Mouse (Mus musculus): ENCODE data around the gene Epb41l3. TPM values are rescaled to one million over a fixed set of nuclear protein-coding genes. Genes with fewer than 3 reads are reported as not detected.

Gene Epb41l3
- polyA plus RNA-seq, 1 experiment, result 41.4 TPM

DNA sequence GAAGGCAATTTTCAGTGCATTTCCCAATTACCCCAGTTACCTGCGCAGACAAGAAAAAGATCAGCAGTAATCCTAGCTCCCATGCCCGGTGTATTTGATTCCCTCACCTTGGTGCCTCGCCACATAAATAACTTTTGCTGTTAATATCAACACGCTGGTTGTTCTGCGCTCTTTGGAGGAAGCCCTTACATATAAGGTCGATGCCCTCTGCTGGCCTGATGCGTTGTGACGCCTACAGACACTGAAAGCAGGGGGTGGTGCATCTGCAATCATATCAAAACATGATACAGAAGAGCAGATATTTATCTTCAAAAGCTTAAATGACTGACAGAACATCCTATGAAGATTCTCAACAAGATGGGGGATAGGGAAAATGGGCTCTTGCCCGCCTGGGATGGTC lies 181.0 kb downstream of the Epb41l3 start:
- Histone ChIP-seq H3K27me3 (ENCODE audit: control insufficient read depth, insufficient read depth, insufficient read length) (no peaks in the 10 kb centered on the region), H3K4me3 (ENCODE audit: insufficient read depth, poor library complexity, severe bottlenecking) (no peak overlapping the region), H3K79me2 (ENCODE audit: control insufficient read depth, insufficient read depth) (no peaks in the 10 kb centered on the region), H3K79me3 (ENCODE audit: low read depth) (no peaks in the 10 kb centered on the region), H3K36me3 (ENCODE audit: control insufficient read depth, insufficient read depth) (peaks cover 25% of the 10 kb centered on the region), H3ac (ENCODE audit: control insufficient read depth, insufficient read length, low read depth) (peak overlapping the region; percentile 27)
- TF ChIP-seq CTCF (IDR thresholded peaks at IDR 0.05; ENCODE audit: control insufficient read depth, insufficient read depth, insufficient read length) (peak; percentile 41), USF1 (IDR thresholded peaks at IDR 0.05; ENCODE audit: low read depth) (no peak), MYOG (IDR thresholded peaks at IDR 0.05; ENCODE audit: control insufficient read depth, extremely low read depth, insufficient read length) (no peak), CEBPB (IDR thresholded peaks at IDR 0.05; ENCODE audit: low read depth) (no peak), MYOD1 (IDR thresholded peaks at IDR 0.05; ENCODE audit: control insufficient read depth, insufficient read length, low read depth) (no peak), MAX (IDR thresholded peaks at IDR 0.05) (no peak)

DNA sequence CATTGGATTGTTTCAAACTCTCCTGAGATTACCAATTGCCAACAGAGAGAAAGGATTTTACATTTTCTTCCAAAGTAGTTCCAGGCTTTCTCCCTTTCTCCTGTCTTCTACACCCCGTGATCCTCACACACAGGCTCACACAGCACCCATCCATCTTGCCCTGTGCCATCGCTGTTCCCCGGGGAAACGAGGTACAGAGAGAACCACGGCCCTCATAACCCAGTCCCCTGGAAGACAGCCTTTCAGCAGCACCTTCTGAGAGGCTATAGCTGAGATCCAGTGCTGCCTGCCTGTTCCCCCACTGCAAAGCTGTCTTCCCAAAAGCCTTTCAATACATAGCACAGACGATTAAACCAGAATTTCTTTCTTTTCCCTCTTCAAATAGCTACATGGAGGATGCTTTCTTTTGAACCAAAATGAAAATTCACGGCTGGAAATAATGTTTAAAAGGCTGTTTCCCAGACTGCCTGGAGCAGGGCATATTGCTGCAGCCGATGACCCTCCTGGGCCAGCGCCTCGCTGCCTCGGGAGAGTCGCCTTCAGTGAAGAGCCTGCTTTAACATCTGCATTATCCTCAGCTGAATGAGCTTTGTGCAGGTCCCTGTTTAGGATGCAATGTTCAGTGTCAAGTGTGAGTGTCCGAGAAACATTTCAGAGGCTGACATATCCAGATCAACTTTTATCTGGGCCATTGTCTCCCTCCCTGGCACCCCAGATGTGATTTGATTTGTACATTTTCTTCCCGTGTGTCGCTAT lies 188.5 kb downstream of the Epb41l3 start:
- TF ChIP-seq MAX (IDR thresholded peaks at IDR 0.05), result no peak
- no peak for TF ChIP-seq MYOG (IDR thresholded peaks at IDR 0.05; ENCODE audit: control insufficient read depth, extremely low read depth, insufficient read length)
- TF ChIP-seq MYOD1 (IDR thresholded peaks at IDR 0.05; ENCODE audit: control insufficient read depth, insufficient read length, low read depth), result no peak
- TF ChIP-seq USF1 (IDR thresholded peaks at IDR 0.05; ENCODE audit: low read depth), result no peak
- TF ChIP-seq CEBPB (IDR thresholded peaks at IDR 0.05; ENCODE audit: low read depth), result no peak
- TF ChIP-seq CTCF (IDR thresholded peaks at IDR 0.05; ENCODE audit: control insufficient read depth, insufficient read depth, insufficient read length), result no peak
- TF ChIP-seq FOSL1 (IDR thresholded peaks at IDR 0.05; ENCODE audit: insufficient read depth, low read length, poor library complexity, severe bottlenecking), result no peak
- peaks cover 15% of the 10 kb centered on the region for H3K36me3 ChIP-seq (ENCODE audit: control insufficient read depth, insufficient read depth)

DNA sequence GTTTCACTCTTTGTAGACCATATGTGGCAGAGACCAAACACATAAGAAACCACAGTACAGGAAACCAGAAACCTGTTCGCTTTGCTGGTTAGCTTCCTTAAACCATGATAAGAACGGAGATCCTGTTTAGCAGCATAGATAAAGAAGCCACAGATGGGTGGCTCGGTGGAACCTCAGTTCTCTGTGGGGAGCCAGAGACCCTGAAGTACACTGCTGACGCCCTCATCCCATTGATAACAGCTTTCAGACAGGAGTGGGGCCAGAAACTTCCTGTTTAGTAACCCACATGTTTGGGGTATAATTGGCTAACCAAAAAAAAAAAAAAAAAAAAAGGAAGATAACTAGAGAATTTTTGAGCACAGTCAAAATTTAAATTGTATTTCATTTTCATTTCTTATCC lies 189.7 kb downstream of the Epb41l3 start:
- H3K36me3 ChIP-seq (ENCODE audit: control insufficient read depth, insufficient read depth), result peaks cover 6% of the 10 kb centered on the region
- TF ChIP-seq MYOD1 (IDR thresholded peaks at IDR 0.05; ENCODE audit: control insufficient read depth, insufficient read length, low read depth), result no peak
- TF ChIP-seq USF1 (IDR thresholded peaks at IDR 0.05; ENCODE audit: low read depth), result no peak
- no peak for TF ChIP-seq MAX (IDR thresholded peaks at IDR 0.05)
- no peak for TF ChIP-seq CEBPB (IDR thresholded peaks at IDR 0.05; ENCODE audit: low read depth)
- no peak for TF ChIP-seq CTCF (IDR thresholded peaks at IDR 0.05; ENCODE audit: control insufficient read depth, insufficient read depth, insufficient read length)
- no peak for TF ChIP-seq FOSL1 (IDR thresholded peaks at IDR 0.05; ENCODE audit: insufficient read depth, low read length, poor library complexity, severe bottlenecking)
- TF ChIP-seq MYOG (IDR thresholded peaks at IDR 0.05; ENCODE audit: control insufficient read depth, extremely low read depth, insufficient read length), result no peak
- H3ac ChIP-seq (ENCODE audit: control insufficient read depth, insufficient read length, low read depth), result no peak overlapping the region
- H3K79me2 ChIP-seq (ENCODE audit: control insufficient read depth, insufficient read depth), result no peaks in the 10 kb centered on the region
- no peaks in the 10 kb centered on the region for H3K79me3 ChIP-seq (ENCODE audit: low read depth)
- H3K4me3 ChIP-seq (ENCODE audit: insufficient read depth, poor library complexity, severe bottlenecking), result no peak overlapping the region
- H3K27me3 ChIP-seq (ENCODE audit: control insufficient read depth, insufficient read depth, insufficient read length), result no peaks in the 10 kb centered on the region

More for the DNA sequence above, 188.5 kb downstream of the Epb41l3 start:
- no peak overlapping the region for H3ac ChIP-seq (ENCODE audit: control insufficient read depth, insufficient read length, low read depth)
- no peak overlapping the region for H3K4me3 ChIP-seq (ENCODE audit: insufficient read depth, poor library complexity, severe bottlenecking)
- H3K79me2 ChIP-seq (ENCODE audit: control insufficient read depth, insufficient read depth), result no peaks in the 10 kb centered on the region
- H3K27me3 ChIP-seq (ENCODE audit: control insufficient read depth, insufficient read depth, insufficient read length), result no peaks in the 10 kb centered on the region
- H3K79me3 ChIP-seq (ENCODE audit: low read depth), result no peaks in the 10 kb centered on the region

DNA sequence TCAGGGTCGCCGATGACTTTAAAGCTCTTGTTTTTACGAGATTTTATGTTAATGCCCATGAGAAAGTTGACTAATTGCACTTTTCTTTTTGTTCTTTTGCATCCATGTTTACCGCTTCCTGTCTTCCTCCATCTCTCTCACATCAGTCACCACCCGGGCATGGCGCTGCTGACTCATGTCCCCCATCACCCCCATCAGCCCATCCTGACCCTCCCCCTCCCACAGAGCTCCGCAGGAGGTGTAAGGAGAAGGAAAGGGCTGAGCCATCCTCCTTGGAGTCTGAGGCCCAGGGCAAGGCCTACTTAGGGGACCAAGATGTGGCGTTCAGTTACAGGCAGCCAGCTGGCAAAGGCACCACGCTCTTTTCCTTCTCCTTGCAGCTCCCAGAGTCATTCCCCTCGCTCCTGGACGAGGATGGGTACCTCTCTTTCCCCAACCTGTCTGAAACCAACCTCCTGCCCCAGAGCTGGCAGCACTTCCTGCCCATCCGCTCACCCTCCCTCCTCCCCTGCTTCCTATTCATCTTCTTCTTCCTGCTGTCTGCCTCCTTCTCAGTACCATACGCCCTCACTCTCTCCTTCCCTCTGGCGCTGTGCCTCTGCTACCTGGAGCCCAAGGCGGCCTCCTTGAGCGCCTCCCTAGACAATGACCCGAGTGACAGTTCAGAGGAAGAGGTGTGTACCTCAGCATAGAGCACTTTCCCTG lies 190.4 kb downstream of the Epb41l3 start:
- no peaks in the 10 kb centered on the region for H3K79me2 ChIP-seq (ENCODE audit: control insufficient read depth, insufficient read depth)
- no peaks in the 10 kb centered on the region for H3K27me3 ChIP-seq (ENCODE audit: control insufficient read depth, insufficient read depth, insufficient read length)
- TF ChIP-seq MYOG (IDR thresholded peaks at IDR 0.05; ENCODE audit: control insufficient read depth, extremely low read depth, insufficient read length) (no peak), FOSL1 (IDR thresholded peaks at IDR 0.05; ENCODE audit: insufficient read depth, low read length, poor library complexity, severe bottlenecking) (no peak), CEBPB (IDR thresholded peaks at IDR 0.05; ENCODE audit: low read depth) (no peak), USF1 (IDR thresholded peaks at IDR 0.05; ENCODE audit: low read depth) (no peak), MYOD1 (IDR thresholded peaks at IDR 0.05; ENCODE audit: control insufficient read depth, insufficient read length, low read depth) (no peak), MAX (IDR thresholded peaks at IDR 0.05) (no peak), CTCF (IDR thresholded peaks at IDR 0.05; ENCODE audit: control insufficient read depth, insufficient read depth, insufficient read length) (no peak)
- no peaks in the 10 kb centered on the region for H3K79me3 ChIP-seq (ENCODE audit: low read depth)
- peaks cover 7% of the 10 kb centered on the region for H3K36me3 ChIP-seq (ENCODE audit: control insufficient read depth, insufficient read depth)
- no peak overlapping the region for H3ac ChIP-seq (ENCODE audit: control insufficient read depth, insufficient read length, low read depth)
- no peak overlapping the region for H3K4me3 ChIP-seq (ENCODE audit: insufficient read depth, poor library complexity, severe bottlenecking)

DNA sequence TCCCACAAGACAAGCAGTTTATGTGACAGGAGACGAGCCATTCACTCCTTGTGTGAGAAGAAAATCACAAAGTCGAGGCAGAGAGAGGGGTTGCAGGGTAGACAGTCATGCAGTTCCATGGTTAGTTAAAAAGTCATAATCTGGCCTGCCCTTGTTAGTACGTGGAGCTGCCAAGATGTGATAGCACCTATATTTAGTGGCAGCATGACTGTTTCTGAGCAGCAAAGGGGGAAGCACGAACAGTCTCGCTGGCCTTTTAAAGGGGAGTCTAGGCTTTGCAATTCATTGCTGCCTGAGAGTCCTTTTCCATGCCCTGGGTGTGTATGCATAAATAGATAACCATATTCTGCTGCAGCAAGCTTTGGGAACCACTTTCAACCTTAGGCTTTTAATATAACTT lies 191.5 kb downstream of the Epb41l3 start:
- no peaks in the 10 kb centered on the region for H3K27me3 ChIP-seq (ENCODE audit: control insufficient read depth, insufficient read depth, insufficient read length)
- TF ChIP-seq MAX (IDR thresholded peaks at IDR 0.05) (no peak), MYOG (IDR thresholded peaks at IDR 0.05; ENCODE audit: control insufficient read depth, extremely low read depth, insufficient read length) (no peak), CTCF (IDR thresholded peaks at IDR 0.05; ENCODE audit: control insufficient read depth, insufficient read depth, insufficient read length) (no peak), MYOD1 (IDR thresholded peaks at IDR 0.05; ENCODE audit: control insufficient read depth, insufficient read length, low read depth) (no peak), CEBPB (IDR thresholded peaks at IDR 0.05; ENCODE audit: low read depth) (no peak), USF1 (IDR thresholded peaks at IDR 0.05; ENCODE audit: low read depth) (no peak), FOSL1 (IDR thresholded peaks at IDR 0.05; ENCODE audit: insufficient read depth, low read length, poor library complexity, severe bottlenecking) (no peak)
- H3K79me2 ChIP-seq (ENCODE audit: control insufficient read depth, insufficient read depth), result no peaks in the 10 kb centered on the region
- peaks cover 7% of the 10 kb centered on the region for H3K36me3 ChIP-seq (ENCODE audit: control insufficient read depth, insufficient read depth)
- no peak overlapping the region for H3K4me3 ChIP-seq (ENCODE audit: insufficient read depth, poor library complexity, severe bottlenecking)
- no peak overlapping the region for H3ac ChIP-seq (ENCODE audit: control insufficient read depth, insufficient read length, low read depth)
- no peaks in the 10 kb centered on the region for H3K79me3 ChIP-seq (ENCODE audit: low read depth)

All from C2C12 (cell line).